Comparison of ENCODE assay signal across 9 mouse cellular contexts in the genomic region with DNA sequence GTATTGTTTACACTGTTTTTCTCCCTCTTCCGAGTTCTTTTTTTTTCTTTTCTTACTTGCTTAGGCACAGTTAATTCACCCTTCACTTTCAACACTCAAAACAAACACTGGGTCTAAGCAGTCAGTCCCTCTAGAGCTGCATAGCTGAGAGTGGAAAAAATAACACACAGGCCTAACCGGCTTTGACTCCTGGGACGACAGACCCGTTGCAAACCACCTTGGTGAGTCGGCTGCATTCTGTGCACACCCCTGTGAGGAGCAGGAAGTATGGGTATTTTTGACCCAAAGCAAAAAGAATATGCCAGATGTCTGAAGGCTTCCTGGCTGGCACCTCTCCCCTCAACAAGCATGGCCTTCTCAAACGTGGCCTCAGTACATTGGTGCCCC.
A peak's percentile ranks its signal among the peaks of the same experiment; 100 is the strongest.
DNase-seq lines count a peak whose midpoint lies in the region; ATAC-seq lines count a peak whose summit lies in the region.
"Had no signal": no experiment of that assay in that cellular context is flagged by ENCODE, and none has a peak within 500 bp of the region (broad histone marks: within the 10 kb centered on the region; RNA-seq: fewer than 3 reads in every experiment).

No protein-coding gene starts in this region.

- H3K9ac ChIP-seq in kidney, embryonic 15.5 days = no peak overlapping the region
- no peak overlapping the region for H3K9ac ChIP-seq in embryonic facial prominence, embryonic 14.5 days (ENCODE audit: low read depth, low read length)
- 0 out of 2 replicates have a peak overlapping the region, but pooled peaks have one; percentile 43 for H3K9ac ChIP-seq in limb, embryonic 13.5 days
- H3K9ac ChIP-seq in stomach, embryonic 16.5 days (ENCODE audit: low read length) = no peak overlapping the region; the same call in 1 of the 2 replicates

- WGBS in kidney, embryonic 15.5 days = 7% methylated on average over 6 of the region's 6 CpGs
- 4% methylated on average over 6 of the region's 6 CpGs for WGBS in embryonic facial prominence, embryonic 14.5 days
- WGBS in limb, embryonic 13.5 days = 16% methylated on average over 6 of the region's 6 CpGs
- 6% methylated on average over 6 of the region's 6 CpGs for WGBS in stomach, embryonic 16.5 days

- no peaks in the 10 kb centered on the region for H3K9me3 ChIP-seq in kidney, embryonic 15.5 days (replicated peaks)
- no peaks in the 10 kb centered on the region for H3K9me3 ChIP-seq in embryonic facial prominence, embryonic 14.5 days (ENCODE audit: control insufficient read depth, low read length)
- no peaks in the 10 kb centered on the region for H3K9me3 ChIP-seq in limb, embryonic 13.5 days
- H3K9me3 ChIP-seq in stomach, embryonic 16.5 days (replicated peaks; ENCODE audit: control insufficient read depth, low read length) = no peaks in the 10 kb centered on the region
- H3K9me3 ChIP-seq: megakaryocyte, embryonic 14.5 days had no signal

- no peak for DNase-seq in kidney, adult 18-20 months
- DNase-seq in embryonic facial prominence, embryonic 14.5 days (ENCODE audit: low spot score) = peak; percentile 88
- DNase-seq in cerebellum, adult 11 months = no peak
- no peak for DNase-seq in cerebellum, postnatal 4 days (ENCODE audit: low spot score in 2 of 2)
- DNase-seq in ovary, postnatal 14 days (ENCODE audit: low spot score) = no peak

- H3K4me1 ChIP-seq in kidney, embryonic 15.5 days = peaks cover 39% of the 10 kb centered on the region
- H3K4me1 ChIP-seq in embryonic facial prominence, embryonic 14.5 days (ENCODE audit: control insufficient read depth, insufficient read depth, low read length) = peaks cover 29% of the 10 kb centered on the region
- H3K4me1 ChIP-seq in limb, embryonic 13.5 days = peaks cover 24% of the 10 kb centered on the region
- peaks cover 19% of the 10 kb centered on the region for H3K4me1 ChIP-seq in stomach, embryonic 16.5 days (ENCODE audit: control insufficient read depth, insufficient read depth, low read length)

- H3K36me3 ChIP-seq in kidney, embryonic 15.5 days = no peaks in the 10 kb centered on the region
- H3K36me3 ChIP-seq in embryonic facial prominence, embryonic 14.5 days (ENCODE audit: control insufficient read depth, insufficient read depth, low read length) = no peaks in the 10 kb centered on the region
- H3K36me3 ChIP-seq in limb, embryonic 13.5 days = no peaks in the 10 kb centered on the region
- H3K36me3 ChIP-seq in stomach, embryonic 16.5 days (ENCODE audit: control insufficient read depth, insufficient read depth, low read length) = no peaks in the 10 kb centered on the region

- no peaks in the 10 kb centered on the region for H3K27me3 ChIP-seq in kidney, embryonic 15.5 days
- no peaks in the 10 kb centered on the region for H3K27me3 ChIP-seq in embryonic facial prominence, embryonic 14.5 days (replicated peaks; ENCODE audit: control insufficient read depth, insufficient read depth, low read length)
- no peaks in the 10 kb centered on the region for H3K27me3 ChIP-seq in limb, embryonic 13.5 days
- no peaks in the 10 kb centered on the region for H3K27me3 ChIP-seq in stomach, embryonic 16.5 days (ENCODE audit: control insufficient read depth, insufficient read depth, low read length)

- H3K4me3 ChIP-seq in kidney, embryonic 15.5 days (replicated peaks) = no peak overlapping the region
- H3K4me3 ChIP-seq in embryonic facial prominence, embryonic 14.5 days (ENCODE audit: low read depth, low read length) = no peak overlapping the region
- no peak overlapping the region for H3K4me3 ChIP-seq in limb, embryonic 13.5 days
- no peak overlapping the region for H3K4me3 ChIP-seq in stomach, embryonic 16.5 days (replicated peaks; ENCODE audit: low read length)
- H3K4me3 ChIP-seq: megakaryocyte, embryonic 14.5 days had no signal

- no peak overlapping the region for H3K4me2 ChIP-seq in kidney, embryonic 15.5 days
- no peak overlapping the region for H3K4me2 ChIP-seq in embryonic facial prominence, embryonic 14.5 days (ENCODE audit: low read depth, low read length)
- peak overlapping the region; percentile 35 for H3K4me2 ChIP-seq in limb, embryonic 13.5 days (replicated peaks)
- H3K4me2 ChIP-seq in stomach, embryonic 16.5 days (ENCODE audit: low read depth, low read length) = no peak overlapping the region

- H3K27ac ChIP-seq in kidney, embryonic 15.5 days = peak overlapping the region; percentile 96
- peak overlapping the region; percentile 77 for H3K27ac ChIP-seq in embryonic facial prominence, embryonic 14.5 days (replicated peaks; ENCODE audit: low read depth, low read length)
- peak overlapping the region; percentile 90 for H3K27ac ChIP-seq in limb, embryonic 13.5 days
- H3K27ac ChIP-seq in stomach, embryonic 16.5 days (ENCODE audit: low read length) = peak overlapping the region; percentile 89

- peak; percentile 55 for ATAC-seq in kidney, embryonic 15.5 days (replicated peaks; ENCODE audit: low FRiP score)
- ATAC-seq in embryonic facial prominence, embryonic 14.5 days (ENCODE audit: low read depth) = peak; percentile 75
- no peak for ATAC-seq in limb, embryonic 13.5 days (ENCODE audit: low FRiP score, low read depth)
- peak; percentile 68 for ATAC-seq in stomach, embryonic 16.5 days (ENCODE audit: insufficient read depth, low FRiP score)
